Mouse (Mus musculus): ENCODE results near the gene Gm32717. TPM values are rescaled to one million over a fixed set of nuclear protein-coding genes. Genes with fewer than 3 reads are reported as not detected.
"Not testable (repeated sequence)": the region's sequence is repeated elsewhere in the genome, so short reads cannot be mapped to it uniquely, and the experiment has no call there.

Gene Gm32717
- total RNA-seq (2012; rRNA removed) (0.04 TPM in 1 of 2 replicates, not detected in the other), total RNA-seq (2014; rRNA removed) (0.21 and 0.22 TPM in 2 replicates), polyA plus RNA-seq (2012; ENCODE audit: insufficient read length, low read depth) (not detected in 2 replicates)

- H3K36me3 ChIP-seq (replicated peaks in 1 of 2; ENCODE audit: control insufficient read depth in 1 of 2, insufficient read depth in 1 of 2, low read length in 1 of 2); H3K4me1 ChIP-seq (ENCODE audit: control insufficient read depth in 1 of 2, insufficient read depth in 2 of 2); H3K9ac ChIP-seq (ENCODE audit: insufficient read depth, low read depth); DNase-seq (ENCODE audit: extremely low read depth); dilution Hi-C loops (cut with MboI; ENCODE audit: extremely low pct_ligation_motif_present, extremely low pct_unique_long_range_greater_than_20kb, low sequenced_read_pairs); H3K9me3 ChIP-seq (replicated peaks; ENCODE audit: low read length); H3K79me2 ChIP-seq (replicated peaks; ENCODE audit: control insufficient read depth, extremely low read depth, insufficient read depth, poor library complexity, severe bottlenecking); H3K27ac ChIP-seq (ENCODE audit: insufficient read depth, low read depth); H3K4me2 ChIP-seq (ENCODE audit: insufficient read depth, low read depth, poor library complexity, severe bottlenecking); H3K4me3 ChIP-seq (replicated peaks in 1 of 3; ENCODE audit: low read depth in 2 of 3, low read length in 2 of 3, poor library complexity in 1 of 3); in situ Hi-C loops (cut with MboI; ENCODE audit: low pct_ligation_motif_present, low pct_unique_long_range_greater_than_20kb, low sequenced_read_pairs); H3K27me3 ChIP-seq (replicated peaks): not testable (repeated sequence)
Measured at GRCm38 (mm10) chr10:118240680-118241079, at the start of gene Gm32717. Gene Gm32717 (minus strand): TSS chr10:118240780.

GRCm38 (mm10) chr10:118283016-118283415, 42.4 kb upstream of the Gm32717 start:
- H3K4me2 ChIP-seq (ENCODE audit: insufficient read depth, low read depth, poor library complexity, severe bottlenecking); H3K27ac ChIP-seq (ENCODE audit: insufficient read depth, low read depth); H3K9me3 ChIP-seq (replicated peaks; ENCODE audit: low read length); H3K4me3 ChIP-seq (replicated peaks in 1 of 3; ENCODE audit: low read depth in 2 of 3, low read length in 2 of 3, poor library complexity in 1 of 3); DNase-seq (ENCODE audit: extremely low read depth); H3K36me3 ChIP-seq (replicated peaks in 1 of 2; ENCODE audit: control insufficient read depth in 1 of 2, insufficient read depth in 1 of 2, low read length in 1 of 2); H3K4me1 ChIP-seq (ENCODE audit: control insufficient read depth in 1 of 2, insufficient read depth in 2 of 2); H3K79me2 ChIP-seq (replicated peaks; ENCODE audit: control insufficient read depth, extremely low read depth, insufficient read depth, poor library complexity, severe bottlenecking); in situ Hi-C loops (cut with MboI; ENCODE audit: low pct_ligation_motif_present, low pct_unique_long_range_greater_than_20kb, low sequenced_read_pairs); H3K9ac ChIP-seq (ENCODE audit: insufficient read depth, low read depth); H3K27me3 ChIP-seq (replicated peaks); dilution Hi-C loops (cut with MboI; ENCODE audit: extremely low pct_ligation_motif_present, extremely low pct_unique_long_range_greater_than_20kb, low sequenced_read_pairs): not testable (repeated sequence)

DNA sequence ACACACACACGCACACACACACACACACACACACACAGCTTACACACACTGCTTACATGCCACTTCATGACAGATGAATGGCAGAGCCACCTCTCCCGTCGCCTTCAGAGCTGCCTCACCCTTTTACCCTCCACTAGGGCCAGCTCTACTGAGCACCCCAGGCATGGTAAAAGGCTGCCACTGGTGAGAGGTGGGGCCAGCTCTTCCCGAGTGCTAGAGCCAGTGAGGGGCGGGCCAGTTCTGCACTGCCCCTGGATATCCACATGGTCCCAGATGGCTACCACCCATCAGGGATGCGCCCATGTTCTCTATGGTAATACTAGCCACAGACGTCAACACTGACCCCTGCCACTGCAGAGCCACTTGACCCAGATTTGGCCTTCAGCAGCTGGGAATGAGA, 42.0 kb upstream of the Gm32717 start:
- H3K27ac ChIP-seq (ENCODE audit: insufficient read depth, low read depth); H3K4me3 ChIP-seq (replicated peaks in 1 of 3; ENCODE audit: low read depth in 2 of 3, low read length in 2 of 3, poor library complexity in 1 of 3); in situ Hi-C loops (cut with MboI; ENCODE audit: low pct_ligation_motif_present, low pct_unique_long_range_greater_than_20kb, low sequenced_read_pairs); H3K27me3 ChIP-seq (replicated peaks); H3K79me2 ChIP-seq (replicated peaks; ENCODE audit: control insufficient read depth, extremely low read depth, insufficient read depth, poor library complexity, severe bottlenecking); H3K4me1 ChIP-seq (ENCODE audit: control insufficient read depth in 1 of 2, insufficient read depth in 2 of 2); dilution Hi-C loops (cut with MboI; ENCODE audit: extremely low pct_ligation_motif_present, extremely low pct_unique_long_range_greater_than_20kb, low sequenced_read_pairs); H3K9ac ChIP-seq (ENCODE audit: insufficient read depth, low read depth); DNase-seq (ENCODE audit: extremely low read depth); H3K4me2 ChIP-seq (ENCODE audit: insufficient read depth, low read depth, poor library complexity, severe bottlenecking); H3K36me3 ChIP-seq (replicated peaks in 1 of 2; ENCODE audit: control insufficient read depth in 1 of 2, insufficient read depth in 1 of 2, low read length in 1 of 2); H3K9me3 ChIP-seq (replicated peaks; ENCODE audit: low read length): not testable (repeated sequence)

- DNase-seq (ENCODE audit: extremely low read depth); in situ Hi-C loops (cut with MboI; ENCODE audit: low pct_ligation_motif_present, low pct_unique_long_range_greater_than_20kb, low sequenced_read_pairs); H3K4me1 ChIP-seq (ENCODE audit: control insufficient read depth in 1 of 2, insufficient read depth in 2 of 2); H3K27ac ChIP-seq (ENCODE audit: insufficient read depth, low read depth); H3K9ac ChIP-seq (ENCODE audit: insufficient read depth, low read depth); H3K27me3 ChIP-seq (replicated peaks); H3K4me3 ChIP-seq (replicated peaks in 1 of 3; ENCODE audit: low read depth in 2 of 3, low read length in 2 of 3, poor library complexity in 1 of 3); H3K36me3 ChIP-seq (replicated peaks in 1 of 2; ENCODE audit: control insufficient read depth in 1 of 2, insufficient read depth in 1 of 2, low read length in 1 of 2); H3K79me2 ChIP-seq (replicated peaks; ENCODE audit: control insufficient read depth, extremely low read depth, insufficient read depth, poor library complexity, severe bottlenecking); dilution Hi-C loops (cut with MboI; ENCODE audit: extremely low pct_ligation_motif_present, extremely low pct_unique_long_range_greater_than_20kb, low sequenced_read_pairs); H3K9me3 ChIP-seq (replicated peaks; ENCODE audit: low read length); H3K4me2 ChIP-seq (ENCODE audit: insufficient read depth, low read depth, poor library complexity, severe bottlenecking): not testable (repeated sequence)
Measured at GRCm38 (mm10) chr10:118278069-118278468, 37.5 kb upstream of the Gm32717 start.

GRCm38 (mm10) chr10:118271416-118271815, 30.8 kb upstream of the Gm32717 start:
- in situ Hi-C loops (cut with MboI; ENCODE audit: low pct_ligation_motif_present, low pct_unique_long_range_greater_than_20kb, low sequenced_read_pairs); DNase-seq (ENCODE audit: extremely low read depth); dilution Hi-C loops (cut with MboI; ENCODE audit: extremely low pct_ligation_motif_present, extremely low pct_unique_long_range_greater_than_20kb, low sequenced_read_pairs); H3K9me3 ChIP-seq (replicated peaks; ENCODE audit: low read length); H3K27ac ChIP-seq (ENCODE audit: insufficient read depth, low read depth); H3K27me3 ChIP-seq (replicated peaks); H3K4me3 ChIP-seq (replicated peaks in 1 of 3; ENCODE audit: low read depth in 2 of 3, low read length in 2 of 3, poor library complexity in 1 of 3); H3K9ac ChIP-seq (ENCODE audit: insufficient read depth, low read depth); H3K4me1 ChIP-seq (ENCODE audit: control insufficient read depth in 1 of 2, insufficient read depth in 2 of 2); H3K4me2 ChIP-seq (ENCODE audit: insufficient read depth, low read depth, poor library complexity, severe bottlenecking); H3K79me2 ChIP-seq (replicated peaks; ENCODE audit: control insufficient read depth, extremely low read depth, insufficient read depth, poor library complexity, severe bottlenecking); H3K36me3 ChIP-seq (replicated peaks in 1 of 2; ENCODE audit: control insufficient read depth in 1 of 2, insufficient read depth in 1 of 2, low read length in 1 of 2): not testable (repeated sequence)

DNA sequence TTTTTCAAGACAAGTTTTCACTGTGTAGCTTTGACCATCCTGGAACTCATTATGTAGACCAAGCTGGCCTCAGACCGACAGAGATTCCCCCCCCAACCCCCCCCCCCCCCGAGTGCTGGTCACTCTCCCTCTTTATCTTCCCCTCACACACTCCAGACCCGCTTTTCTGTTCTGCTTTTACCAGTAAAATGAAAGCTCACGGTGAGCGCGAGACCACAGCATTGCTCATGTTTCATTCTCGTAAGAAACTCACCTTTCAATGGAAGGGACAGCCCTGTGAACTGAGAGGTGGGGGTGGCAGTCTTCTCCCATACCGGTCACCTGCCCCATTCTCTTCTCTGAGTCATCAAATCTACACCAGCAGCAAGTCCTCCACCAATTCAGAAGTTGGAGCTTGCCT, 28.2 kb upstream of the Gm32717 start:
- H3K4me3 ChIP-seq (replicated peaks in 1 of 3; ENCODE audit: low read depth in 2 of 3, low read length in 2 of 3, poor library complexity in 1 of 3); DNase-seq (ENCODE audit: extremely low read depth); H3K9me3 ChIP-seq (replicated peaks; ENCODE audit: low read length); in situ Hi-C loops (cut with MboI; ENCODE audit: low pct_ligation_motif_present, low pct_unique_long_range_greater_than_20kb, low sequenced_read_pairs); H3K27me3 ChIP-seq (replicated peaks); H3K9ac ChIP-seq (ENCODE audit: insufficient read depth, low read depth); H3K79me2 ChIP-seq (replicated peaks; ENCODE audit: control insufficient read depth, extremely low read depth, insufficient read depth, poor library complexity, severe bottlenecking); H3K4me2 ChIP-seq (ENCODE audit: insufficient read depth, low read depth, poor library complexity, severe bottlenecking); H3K36me3 ChIP-seq (replicated peaks in 1 of 2; ENCODE audit: control insufficient read depth in 1 of 2, insufficient read depth in 1 of 2, low read length in 1 of 2); dilution Hi-C loops (cut with MboI; ENCODE audit: extremely low pct_ligation_motif_present, extremely low pct_unique_long_range_greater_than_20kb, low sequenced_read_pairs); H3K4me1 ChIP-seq (ENCODE audit: control insufficient read depth in 1 of 2, insufficient read depth in 2 of 2); H3K27ac ChIP-seq (ENCODE audit: insufficient read depth, low read depth): not testable (repeated sequence)

Measured in CH12.LX (cell line).